Mouse (Mus musculus) thymus, adult 2 months (tissue): ENCODE measurements at regions not wholly inside any gene's neighbourhood (a gene's known extent, or its start where the extent isn't known, plus 50 kb on each side); places are given as distances from the start of the nearest gene placed in this dataset.
"Not testable (repeated sequence)": the region's sequence is repeated elsewhere in the genome, so short reads cannot be mapped to it uniquely, and the experiment has no call there.

Experiments used
- DNase-seq: peaks from one replicate; pipeline ENCODE4 v3.0.0; 2021
- H3K27ac ChIP-seq: fragments of 200-500 bp; 2 replicates; pipeline ENCODE4 v1.5.1; 2012; ENCODE audit warnings: low read length, control low read depth; ENCODE audit not compliant: control insufficient read depth, insufficient read depth
- H3K27me3 ChIP-seq: fragments of 200-500 bp; 2 replicates; pipeline ENCODE4 v1.6.1; 2012; ENCODE audit warnings: mild to moderate bottlenecking, low read length, moderate library complexity, mixed read lengths; ENCODE audit not compliant: control insufficient read depth, insufficient read depth
- H3K36me3 ChIP-seq: fragments of 200-500 bp; 2 replicates; pipeline ENCODE4 v1.6.1; 2012; ENCODE audit warnings: mild to moderate bottlenecking, low read length, moderate library complexity; ENCODE audit not compliant: control insufficient read depth, insufficient read depth
- H3K4me1 ChIP-seq: fragments of 200-500 bp; replicated peaks from 2 replicates; pipeline ENCODE4 v1.6.1; 2012; ENCODE audit warnings: low read length; ENCODE audit not compliant: control insufficient read depth, insufficient read depth
- H3K4me3 ChIP-seq: fragments of 200-500 bp; 2 replicates; pipeline ENCODE4 v1.5.1; 2012; ENCODE audit warnings: mild to moderate bottlenecking, low read length, control low read depth, moderate library complexity; ENCODE audit not compliant: control insufficient read depth, insufficient read depth
- CTCF ChIP-seq: fragments of 200-500 bp; IDR thresholded peaks from 2 replicates; pipeline ENCODE4 v1.5.1; 2012; ENCODE audit warnings: mild to moderate bottlenecking, control low read depth, low read length, moderate library complexity, borderline replicate concordance; ENCODE audit not compliant: control insufficient read depth, poor library complexity, insufficient read depth; ENCODE audit errors: extremely low read depth
- POLR2A ChIP-seq: fragments of 200-500 bp; IDR thresholded peaks from 2 replicates; pipeline ENCODE4 v1.6.1; 2012; ENCODE audit warnings: mild to moderate bottlenecking, low read length, control low read depth, moderate library complexity; ENCODE audit not compliant: control insufficient read depth, poor library complexity, insufficient read depth; ENCODE audit errors: extremely low read depth
- WGBS: fragments of 180-500 bp; shearing (Covaris S2); methylation state at CpG from one replicate; pipeline ENCODE4 v1.1.7; 2018; 5-methylcytosine and 5-hydroxymethylcytosine counted together

GRCm38 (mm10) chr6:48341367-48341766, 54.0 kb upstream of the Krba1 start:
- DNase-seq, H3K4me1 ChIP-seq, H3K27ac ChIP-seq, H3K27me3 ChIP-seq, H3K36me3 ChIP-seq, H3K4me3 ChIP-seq: not testable (repeated sequence)
- 91% methylated on average over 4 of the region's 4 CpGs for whole genome bisulfite sequencing

GRCm38 (mm10) chr6:48336964-48337363, 58.4 kb upstream of the Krba1 start:
- H3K27ac ChIP-seq, H3K4me1 ChIP-seq, H3K27me3 ChIP-seq, H3K36me3 ChIP-seq, H3K4me3 ChIP-seq, DNase-seq: not testable (repeated sequence)
- WGBS, result 79% methylated on average over 3 of the region's 3 CpGs

GRCm38 (mm10) chr6:48288011-48288410, 107.4 kb upstream of the Krba1 start:
- TF ChIP-seq CTCF (no peak), POLR2A (no peak)
- DNase-seq, result no peak
- no peaks in the 10 kb centered on the region for H3K27me3 ChIP-seq
- 88% methylated on average over 1 of the region's 1 CpGs for WGBS
- no peak overlapping the region for H3K4me3 ChIP-seq
- no peak overlapping the region for H3K27ac ChIP-seq
- no peaks in the 10 kb centered on the region for H3K36me3 ChIP-seq
- H3K4me1 ChIP-seq, result no peaks in the 10 kb centered on the region

- H3K27me3 ChIP-seq, H3K4me1 ChIP-seq, H3K27ac ChIP-seq, H3K36me3 ChIP-seq, H3K4me3 ChIP-seq, DNase-seq: not testable (repeated sequence)
- 53% methylated on average over 1 of the region's 1 CpGs for WGBS
Measured at GRCm38 (mm10) chr6:48279646-48280045, 115.7 kb upstream of the Krba1 start.

- H3K36me3 ChIP-seq, H3K4me3 ChIP-seq, H3K4me1 ChIP-seq, H3K27me3 ChIP-seq, H3K27ac ChIP-seq, DNase-seq: not testable (repeated sequence)
Measured at GRCm38 (mm10) chr6:48261563-48261962, 133.8 kb upstream of the Krba1 start.

GRCm38 (mm10) chr6:48252989-48253388, 142.4 kb upstream of the Krba1 start:
- not testable (repeated sequence) for H3K27ac ChIP-seq, H3K36me3 ChIP-seq, DNase-seq, H3K4me3 ChIP-seq, H3K4me1 ChIP-seq, H3K27me3 ChIP-seq

GRCm38 (mm10) chr6:48251954-48252353, 143.4 kb upstream of the Krba1 start:
- TF ChIP-seq POLR2A (no peak), CTCF (no peak)
- no peaks in the 10 kb centered on the region for H3K27me3 ChIP-seq
- no peak for DNase-seq
- no peaks in the 10 kb centered on the region for H3K4me1 ChIP-seq
- H3K4me3 ChIP-seq, result no peak overlapping the region
- H3K27ac ChIP-seq, result no peak overlapping the region
- WGBS, result 94% methylated on average over 1 of the region's 1 CpGs
- no peaks in the 10 kb centered on the region for H3K36me3 ChIP-seq

- H3K27ac ChIP-seq, H3K4me1 ChIP-seq, H3K36me3 ChIP-seq, DNase-seq, H3K27me3 ChIP-seq, H3K4me3 ChIP-seq: not testable (repeated sequence)
Measured at GRCm38 (mm10) chr6:48244191-48244590, 151.2 kb upstream of the Krba1 start.
